ENCODE assay signal across 10 mouse cellular contexts in genomic region chr7:34305454-34305853, GRCm38 (mm10). TPM values are rescaled to one million over a fixed set of nuclear protein-coding genes. Genes with fewer than 3 reads are reported as not detected.
DNase-seq lines count a peak whose midpoint lies in the region; ATAC-seq and TF ChIP-seq lines count a peak whose summit lies in the region.
"Had no signal": no experiment of that assay in that cellular context is flagged by ENCODE, and none has a peak within 500 bp of the region (broad histone marks: within the 10 kb centered on the region; RNA-seq: fewer than 3 reads in every experiment).

No protein-coding gene starts in this region.

- H3K27ac ChIP-seq in left cerebral cortex, adult 2 months: peak overlapping the region; percentile 29
- H3K27ac ChIP-seq in heart, embryonic 14.5 days (replicated peaks in 1 of 2; ENCODE audit: control insufficient read depth in 1 of 2, insufficient read depth in 1 of 2, low read depth in 2 of 2, low read length in 2 of 2): peak overlapping the region; percentile 57 to 72
- H3K27ac ChIP-seq in stomach, embryonic 15.5 days: peak overlapping the region; percentile 44; the same call in 1 of the 2 replicates
- no peak overlapping the region for H3K27ac ChIP-seq in hindbrain, embryonic 11.5 days (ENCODE audit: low read depth, low read length)
- H3K27ac ChIP-seq: forebrain, embryonic 15.5 days had no signal

- peaks cover 13 to 60% of the 10 kb centered on the region in 2 experiments for H3K4me1 ChIP-seq in heart, embryonic 14.5 days (ENCODE audit: control insufficient read depth in 2 of 2, insufficient read depth in 2 of 2, low read length in 2 of 2)
- H3K4me1 ChIP-seq in stomach, embryonic 15.5 days: peaks cover 6% of the 10 kb centered on the region; the same call in 1 of the 2 replicates
- no peaks in the 10 kb centered on the region for H3K4me1 ChIP-seq in hindbrain, embryonic 11.5 days (replicated peaks; ENCODE audit: control insufficient read depth, insufficient read depth, low read length)
- H3K4me1 ChIP-seq: forebrain, embryonic 15.5 days had no signal

- intact Hi-C loops in left cerebral cortex, adult 2 months (cut with DNase I): no loop called here
- intact Hi-C loops in left cerebral cortex, postnatal 14 days (cut with DNase I): no loop called here

- no peak for TF ChIP-seq CTCF in left cerebral cortex, adult 2 months (IDR thresholded peaks at IDR 0.05)

- no peaks in the 10 kb centered on the region for H3K27me3 ChIP-seq in heart, embryonic 14.5 days (ENCODE audit: control insufficient read depth, insufficient read depth, low read length)
- no peaks in the 10 kb centered on the region for H3K27me3 ChIP-seq in stomach, embryonic 15.5 days (replicated peaks)
- H3K27me3 ChIP-seq in hindbrain, embryonic 11.5 days (ENCODE audit: control insufficient read depth, insufficient read depth, low read length): no peaks in the 10 kb centered on the region
- H3K27me3 ChIP-seq: forebrain, embryonic 15.5 days had no signal

- no peak for ATAC-seq in heart, embryonic 14.5 days (ENCODE audit: insufficient number of reproducible peaks, insufficient read depth, low FRiP score, low read depth)
- 0 out of 2 replicates have a peak, but pooled peaks have one; percentile 58 for ATAC-seq in stomach, embryonic 15.5 days (ENCODE audit: insufficient read depth, low FRiP score, low read depth)
- ATAC-seq in hindbrain, embryonic 11.5 days (ENCODE audit: low FRiP score): no peak
- ATAC-seq: forebrain, embryonic 15.5 days had no signal

- peak overlapping the region; percentile 51 for H3K4me2 ChIP-seq in heart, embryonic 14.5 days (ENCODE audit: low read length)
- H3K4me2 ChIP-seq in stomach, embryonic 15.5 days: no peak overlapping the region
- no peak overlapping the region for H3K4me2 ChIP-seq in hindbrain, embryonic 11.5 days (replicated peaks; ENCODE audit: low read depth, low read length)
- H3K4me2 ChIP-seq: forebrain, embryonic 15.5 days had no signal

- DNase-seq in left cerebral cortex, adult 2 months (ENCODE audit: extremely low spot score in 1 of 2, low spot score in 2 of 2): no peak
- DNase-seq in left cerebral cortex, postnatal 14 days (ENCODE audit: low spot score in 2 of 2): no peak
- DNase-seq in kidney, postnatal 14 days: peak; percentile 74
- no peak for DNase-seq in retina, embryonic 14.5 days (ENCODE audit: low spot score)
- no peak for DNase-seq in hindbrain, embryonic 11.5 days (ENCODE audit: low spot score)
- no peak for DNase-seq in retina, postnatal 1 day

- no peak overlapping the region for H3K4me3 ChIP-seq in left cerebral cortex, adult 2 months
- no peak overlapping the region for H3K4me3 ChIP-seq in heart, embryonic 14.5 days (ENCODE audit: control insufficient read depth in 1 of 2, insufficient read depth in 1 of 2, low read depth in 1 of 2, low read length in 2 of 2)
- H3K4me3 ChIP-seq in stomach, embryonic 15.5 days (replicated peaks): no peak overlapping the region
- H3K4me3 ChIP-seq in hindbrain, embryonic 11.5 days (ENCODE audit: low read depth, low read length): no peak overlapping the region
- H3K4me3 ChIP-seq: forebrain, embryonic 15.5 days had no signal

- peaks cover 5% of the 10 kb centered on the region; the same call in 1 of the 2 replicates for H3K36me3 ChIP-seq in heart, embryonic 14.5 days (ENCODE audit: control insufficient read depth, insufficient read depth, low read length)
- H3K36me3 ChIP-seq in stomach, embryonic 15.5 days: no peaks in the 10 kb centered on the region
- H3K36me3 ChIP-seq in hindbrain, embryonic 11.5 days (ENCODE audit: control insufficient read depth, insufficient read depth, low read length): no peaks in the 10 kb centered on the region
- H3K36me3 ChIP-seq: forebrain, embryonic 15.5 days had no signal

- WGBS in heart, embryonic 14.5 days: 25% methylated on average over 4 of the region's 4 CpGs
- 44% methylated on average over 4 of the region's 4 CpGs for WGBS in stomach, embryonic 15.5 days
- 80% methylated on average over 4 of the region's 4 CpGs for WGBS in hindbrain, embryonic 11.5 days

- peak overlapping the region; percentile 22 for H3K9ac ChIP-seq in heart, embryonic 14.5 days (ENCODE audit: low read length)
- no peak overlapping the region for H3K9ac ChIP-seq in stomach, embryonic 15.5 days
- no peak overlapping the region for H3K9ac ChIP-seq in hindbrain, embryonic 11.5 days (ENCODE audit: low read depth, low read length)
- H3K9ac ChIP-seq: forebrain, embryonic 15.5 days had no signal

- H3K9me3 ChIP-seq in heart, embryonic 14.5 days (ENCODE audit: control insufficient read depth, low read length): no peaks in the 10 kb centered on the region
- no peaks in the 10 kb centered on the region for H3K9me3 ChIP-seq in stomach, embryonic 15.5 days
- no peaks in the 10 kb centered on the region for H3K9me3 ChIP-seq in hindbrain, embryonic 11.5 days (ENCODE audit: control insufficient read depth, low read length)
- H3K9me3 ChIP-seq: forebrain, embryonic 15.5 days had no signal

RNA-seq across cellular contexts. Expression of gene 4931406P16Rik, which starts 7.9 kb away (rescaled TPM):
- 10 to 100 TPM; 40.7 to 42.8 TPM for total RNA-seq in left cerebral cortex, adult 2 months (2021)
- 10 to 100 TPM; 40.2 to 49.3 TPM for total RNA-seq in left cerebral cortex, postnatal 14 days (2021)
- 40.5 and 44.9 TPM in 2 replicates for polyA plus RNA-seq in heart, embryonic 14.5 days (2014; fragmentation: Nextera tagmentation; extraction: Ambion mirVana)
- 27.9 and 28.2 TPM in 2 replicates for polyA plus RNA-seq in stomach, embryonic 15.5 days (2015; fragmentation: Nextera tagmentation; extraction: Ambion mirVana)
- 28.5 and 40.3 TPM in 2 replicates for polyA plus RNA-seq in hindbrain, embryonic 11.5 days (2014; fragmentation: Nextera tagmentation; extraction: Ambion mirVana)

RNA-seq across cellular contexts. Expression of gene Gm6096, which starts 54.6 kb away (rescaled TPM):
- total RNA-seq in left cerebral cortex, adult 2 months (2021): not detected
- total RNA-seq in left cerebral cortex, postnatal 14 days (2021): not detected
- 0.62 TPM in 1 of 2 replicates, not detected in the other for polyA plus RNA-seq in heart, embryonic 14.5 days (2014; fragmentation: Nextera tagmentation; extraction: Ambion mirVana)
- polyA plus RNA-seq in stomach, embryonic 15.5 days (2015; fragmentation: Nextera tagmentation; extraction: Ambion mirVana): not detected in 2 replicates
- polyA plus RNA-seq in hindbrain, embryonic 11.5 days (2014; fragmentation: Nextera tagmentation; extraction: Ambion mirVana): 1.1 TPM in 1 of 2 replicates, not detected in the other
- total RNA-seq: ES-E14 had no signal
- polyA plus RNA-seq: forebrain, embryonic 15.5 days had no signal
